Mouse (Mus musculus): ENCODE data around the gene Clic5. TPM values are rescaled to one million over a fixed set of nuclear protein-coding genes. Genes with fewer than 3 reads are reported as not detected.

The Clic5 gene
- polyA plus RNA-seq, 1 experiment: 0.82 TPM

- WGBS: 78% methylated on average over 1 of the region's 1 CpGs
- H3K4me1 ChIP-seq (ENCODE audit: control insufficient read depth, insufficient read depth, low read length): no peaks in the 10 kb centered on the region; the same call in 1 of the 2 replicates
- no peak overlapping the region for H3K27ac ChIP-seq (ENCODE audit: control insufficient read depth, insufficient read depth, low read depth, low read length, poor library complexity)
- TF ChIP-seq CTCF (IDR thresholded peaks at IDR 0.05; ENCODE audit: control insufficient read depth, insufficient read depth, low read length): no peak
- no peak for TF ChIP-seq POLR2A (IDR thresholded peaks at IDR 0.05; ENCODE audit: borderline replicate concordance, control insufficient read depth, low read depth, low read length)
- H3K4me3 ChIP-seq (replicated peaks; ENCODE audit: control insufficient read depth, low read depth, low read length): no peak overlapping the region
These were observed 108.8 kb downstream of the Clic5 start for GRCm38 (mm10) chr17:44297221-44297620.

- Histone ChIP-seq H3K4me1 (ENCODE audit: control insufficient read depth, insufficient read depth, low read length) (no peaks in the 10 kb centered on the region; the same call in 1 of the 2 replicates), H3K27ac (ENCODE audit: control insufficient read depth, insufficient read depth, low read depth, low read length, poor library complexity) (no peak overlapping the region), H3K4me3 (replicated peaks; ENCODE audit: control insufficient read depth, low read depth, low read length) (no peak overlapping the region)
- TF ChIP-seq CTCF (IDR thresholded peaks at IDR 0.05; ENCODE audit: control insufficient read depth, insufficient read depth, low read length) (no peak), POLR2A (IDR thresholded peaks at IDR 0.05; ENCODE audit: borderline replicate concordance, control insufficient read depth, low read depth, low read length) (no peak)
- 79% methylated on average over 5 of the region's 5 CpGs for WGBS
These were observed 111.9 kb downstream of the Clic5 start for GRCm38 (mm10) chr17:44300236-44300635.

- H3K4me1 ChIP-seq (ENCODE audit: control insufficient read depth, insufficient read depth, low read length): no peaks in the 10 kb centered on the region; the same call in 1 of the 2 replicates
- TF ChIP-seq CTCF (IDR thresholded peaks at IDR 0.05; ENCODE audit: control insufficient read depth, insufficient read depth, low read length) (no peak), POLR2A (IDR thresholded peaks at IDR 0.05; ENCODE audit: borderline replicate concordance, control insufficient read depth, low read depth, low read length) (no peak)
- no peak overlapping the region for H3K4me3 ChIP-seq (replicated peaks; ENCODE audit: control insufficient read depth, low read depth, low read length)
- H3K27ac ChIP-seq (ENCODE audit: control insufficient read depth, insufficient read depth, low read depth, low read length, poor library complexity): no peak overlapping the region
- 89% methylated on average over 4 of the region's 4 CpGs for WGBS
These were observed 112.3 kb downstream of the Clic5 start for GRCm38 (mm10) chr17:44300723-44301122.

DNA sequence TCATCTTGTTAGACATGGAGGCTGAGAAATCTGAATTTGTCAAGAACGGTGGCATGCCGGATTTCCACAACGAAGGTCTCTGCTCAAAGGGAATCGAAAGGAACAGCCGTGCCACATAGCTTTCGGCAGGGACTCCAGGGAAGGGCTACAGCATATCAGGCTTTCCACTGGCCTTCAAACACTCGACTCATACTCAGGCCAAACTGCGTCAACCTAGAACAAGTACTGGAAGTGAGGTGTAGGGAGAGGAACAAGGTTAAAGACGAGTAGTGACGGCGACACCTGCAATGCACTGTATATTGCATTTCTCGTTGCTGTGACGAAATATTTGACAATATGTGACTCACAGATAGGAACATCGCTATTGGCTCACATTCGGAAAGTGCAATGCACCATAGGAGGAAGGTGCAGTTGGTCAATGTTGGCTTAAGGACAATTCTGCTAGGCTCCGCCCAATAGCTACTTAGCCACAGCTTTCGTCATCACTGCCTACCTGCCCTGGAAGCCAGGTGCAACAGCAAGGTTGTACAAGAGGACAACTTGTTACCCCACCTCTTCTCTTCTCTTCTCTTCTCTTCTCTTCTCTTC is 112.9 kb downstream of the Clic5 start:
- Histone ChIP-seq H3K27ac (ENCODE audit: control insufficient read depth, insufficient read depth, low read depth, low read length, poor library complexity) (no peak overlapping the region), H3K4me1 (ENCODE audit: control insufficient read depth, insufficient read depth, low read length) (no peaks in the 10 kb centered on the region; the same call in 1 of the 2 replicates), H3K4me3 (replicated peaks; ENCODE audit: control insufficient read depth, low read depth, low read length) (no peak overlapping the region)
- TF ChIP-seq POLR2A (IDR thresholded peaks at IDR 0.05; ENCODE audit: borderline replicate concordance, control insufficient read depth, low read depth, low read length) (no peak), CTCF (IDR thresholded peaks at IDR 0.05; ENCODE audit: control insufficient read depth, insufficient read depth, low read length) (no peak)
- WGBS: 74% methylated on average over 17 of the region's 17 CpGs

- no peaks in the 10 kb centered on the region; the same call in 1 of the 2 replicates for H3K4me1 ChIP-seq (ENCODE audit: control insufficient read depth, insufficient read depth, low read length)
- H3K4me3 ChIP-seq (replicated peaks; ENCODE audit: control insufficient read depth, low read depth, low read length): no peak overlapping the region
- no peak for TF ChIP-seq POLR2A (IDR thresholded peaks at IDR 0.05; ENCODE audit: borderline replicate concordance, control insufficient read depth, low read depth, low read length)
- TF ChIP-seq CTCF (IDR thresholded peaks at IDR 0.05; ENCODE audit: control insufficient read depth, insufficient read depth, low read length): no peak
- H3K27ac ChIP-seq (ENCODE audit: control insufficient read depth, insufficient read depth, low read depth, low read length, poor library complexity): no peak overlapping the region
- 84% methylated on average over 1 of the region's 1 CpGs for WGBS
These were observed 115.7 kb downstream of the Clic5 start for GRCm38 (mm10) chr17:44304076-44304475.

GRCm38 (mm10) chr17:44309914-44310622 is 121.7 kb downstream of the Clic5 start:
- Histone ChIP-seq H3K4me3 (replicated peaks; ENCODE audit: control insufficient read depth, low read depth, low read length) (no peak overlapping the region), H3K4me1 (ENCODE audit: control insufficient read depth, insufficient read depth, low read length) (peaks cover 2% of the 10 kb centered on the region), H3K27ac (ENCODE audit: control insufficient read depth, insufficient read depth, low read depth, low read length, poor library complexity) (no peak overlapping the region)
- TF ChIP-seq POLR2A (IDR thresholded peaks at IDR 0.05; ENCODE audit: borderline replicate concordance, control insufficient read depth, low read depth, low read length) (no peak), CTCF (IDR thresholded peaks at IDR 0.05; ENCODE audit: control insufficient read depth, insufficient read depth, low read length) (no peak)
- 79% methylated on average over 10 of the region's 10 CpGs for WGBS

- Histone ChIP-seq H3K4me3 (replicated peaks; ENCODE audit: control insufficient read depth, low read depth, low read length) (no peak overlapping the region), H3K4me1 (ENCODE audit: control insufficient read depth, insufficient read depth, low read length) (no peaks in the 10 kb centered on the region), H3K27ac (ENCODE audit: control insufficient read depth, insufficient read depth, low read depth, low read length, poor library complexity) (no peak overlapping the region)
- WGBS: 75% methylated on average over 10 of the region's 10 CpGs
- TF ChIP-seq CTCF (IDR thresholded peaks at IDR 0.05; ENCODE audit: control insufficient read depth, insufficient read depth, low read length): no peak
- TF ChIP-seq POLR2A (IDR thresholded peaks at IDR 0.05; ENCODE audit: borderline replicate concordance, control insufficient read depth, low read depth, low read length): no peak
These were observed 136.9 kb downstream of the Clic5 start for GRCm38 (mm10) chr17:44325314-44325713.

- H3K4me3 ChIP-seq (replicated peaks; ENCODE audit: control insufficient read depth, low read depth, low read length): no peak overlapping the region
- TF ChIP-seq POLR2A (IDR thresholded peaks at IDR 0.05; ENCODE audit: borderline replicate concordance, control insufficient read depth, low read depth, low read length): no peak
- no peak for TF ChIP-seq CTCF (IDR thresholded peaks at IDR 0.05; ENCODE audit: control insufficient read depth, insufficient read depth, low read length)
- no peak overlapping the region for H3K27ac ChIP-seq (ENCODE audit: control insufficient read depth, insufficient read depth, low read depth, low read length, poor library complexity)
- no peaks in the 10 kb centered on the region for H3K4me1 ChIP-seq (ENCODE audit: control insufficient read depth, insufficient read depth, low read length)
- 82% methylated on average over 10 of the region's 10 CpGs for WGBS
These were observed 139.1 kb downstream of the Clic5 start for GRCm38 (mm10) chr17:44327279-44328146.

All from bone marrow, adult 2 months (tissue).